Comparison of ENCODE assay signal across 9 mouse cellular contexts in the genomic region with DNA sequence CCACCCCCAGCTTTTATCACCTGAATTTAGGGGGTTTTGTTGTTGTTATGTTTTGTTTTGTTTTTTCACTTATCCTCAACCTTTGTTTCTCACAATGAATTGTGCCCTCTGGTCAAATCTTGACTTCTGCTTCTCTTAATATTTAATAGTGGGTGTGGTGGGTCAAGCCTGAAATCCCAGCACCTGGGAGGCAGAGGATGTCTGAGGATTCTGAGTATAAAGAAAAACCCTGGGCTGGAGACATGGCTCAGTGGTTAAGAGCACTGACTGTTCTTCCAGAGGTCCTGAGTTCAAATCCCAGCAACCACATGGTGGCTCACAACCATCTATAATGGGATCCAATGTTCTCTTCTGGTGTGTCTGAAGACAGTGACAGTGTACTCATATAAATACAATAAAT. TPM values are rescaled to one million over a fixed set of nuclear protein-coding genes. Genes with fewer than 3 reads are reported as not detected.
A peak's percentile ranks its signal among the peaks of the same experiment; 100 is the strongest.
DNase-seq lines count a peak whose midpoint lies in the region; ATAC-seq and TF ChIP-seq lines count a peak whose summit lies in the region.
"Not testable (repeated sequence)": the region's sequence is repeated elsewhere in the genome, so short reads cannot be mapped to it uniquely, and the experiment has no call there.
"Had no signal": no experiment of that assay in that cellular context is flagged by ENCODE, and none has a peak within 500 bp of the region (broad histone marks: within the 10 kb centered on the region; RNA-seq: fewer than 3 reads in every experiment).

No protein-coding gene starts in this region.

- peaks cover 0 to 28% of the 10 kb centered on the region in 2 experiments; a peak in 2 of 4 replicates for H3K4me1 ChIP-seq in MEL (ENCODE audit: control insufficient read depth in 1 of 2, insufficient read depth in 2 of 2, low read length in 2 of 2)
- H3K4me1 ChIP-seq in embryonic facial prominence, embryonic 15.5 days, result peaks cover 21% of the 10 kb centered on the region
- peaks cover 16% of the 10 kb centered on the region for H3K4me1 ChIP-seq in heart, embryonic 10.5 days
- peaks cover 13% of the 10 kb centered on the region; the same call in 1 of the 2 replicates for H3K4me1 ChIP-seq in hindbrain, postnatal 0 days (ENCODE audit: insufficient read depth, low read length)
- H3K4me1 ChIP-seq in kidney, postnatal 0 days (replicated peaks; ENCODE audit: insufficient read depth, low read length), result peaks cover 13% of the 10 kb centered on the region; the same call in 1 of the 2 replicates
- H3K4me1 ChIP-seq in liver, embryonic 14.5 days (replicated peaks; ENCODE audit: control insufficient read depth in 2 of 2, insufficient read depth in 2 of 2, low read length in 1 of 2), result peaks cover 21 to 23% of the 10 kb centered on the region in 2 experiments
- peaks cover 20% of the 10 kb centered on the region for H3K4me1 ChIP-seq in midbrain, embryonic 10.5 days
- peaks cover 12% of the 10 kb centered on the region; the same call in 1 of the 2 replicates for H3K4me1 ChIP-seq in stomach, embryonic 14.5 days (ENCODE audit: control insufficient read depth, insufficient read depth, low read length)

- peak overlapping the region; percentile 89 for H3K9ac ChIP-seq in MEL (ENCODE audit: control insufficient read depth, low read depth, low read length, poor library complexity, severe bottlenecking)
- not testable (repeated sequence) for H3K9ac ChIP-seq in embryonic facial prominence, embryonic 15.5 days; hindbrain, postnatal 0 days (replicated peaks; ENCODE audit: low read length); kidney, postnatal 0 days (ENCODE audit: low read depth, low read length); stomach, embryonic 14.5 days (replicated peaks; ENCODE audit: low read depth, low read length)
- H3K9ac ChIP-seq in liver, embryonic 14.5 days (replicated peaks), result peak overlapping the region; percentile 81

- H3K79me2 ChIP-seq in MEL (ENCODE audit: control insufficient read depth, insufficient read depth, low read length, poor library complexity), result peaks cover 31% of the 10 kb centered on the region

- not testable (repeated sequence) for H3K9me3 ChIP-seq in MEL (replicated peaks; ENCODE audit: insufficient read depth, low read length); embryonic facial prominence, embryonic 15.5 days (replicated peaks); heart, embryonic 10.5 days; hindbrain, postnatal 0 days (ENCODE audit: low read length); kidney, postnatal 0 days (replicated peaks; ENCODE audit: low read length); liver, embryonic 14.5 days (ENCODE audit: control insufficient read depth, low read length); midbrain, embryonic 10.5 days (replicated peaks); stomach, embryonic 14.5 days (ENCODE audit: control insufficient read depth, low read depth, low read length)

- H3K36me3 ChIP-seq in MEL (ENCODE audit: control insufficient read depth in 1 of 2, insufficient read depth in 2 of 2, low read length in 2 of 2), result peaks cover 5 to 28% of the 10 kb centered on the region in 2 experiments
- H3K36me3 ChIP-seq in embryonic facial prominence, embryonic 15.5 days; heart, embryonic 10.5 days; hindbrain, postnatal 0 days (ENCODE audit: insufficient read depth, low read length); kidney, postnatal 0 days (ENCODE audit: insufficient read depth, low read length); liver, embryonic 14.5 days (replicated peaks; ENCODE audit: control insufficient read depth, insufficient read depth, low read depth); stomach, embryonic 14.5 days (ENCODE audit: control insufficient read depth, insufficient read depth, low read length): not testable (repeated sequence)
- peaks cover 19% of the 10 kb centered on the region for H3K36me3 ChIP-seq in midbrain, embryonic 10.5 days

- TF ChIP-seq CTCF in MEL (IDR thresholded peaks at IDR 0.05 in 2 of 3, conservative IDR thresholded peaks at IDR 0.05 in 1 of 3; ENCODE audit: control insufficient read depth in 1 of 3, insufficient read depth in 1 of 3, low read depth in 2 of 3, low read length in 3 of 3, poor library complexity in 1 of 3, severe bottlenecking in 1 of 3); hindbrain, postnatal 0 days (IDR thresholded peaks at IDR 0.05; ENCODE audit: low read depth); kidney, postnatal 0 days (IDR thresholded peaks at IDR 0.05; ENCODE audit: low read depth); liver, embryonic 14.5 days (IDR thresholded peaks at IDR 0.05; ENCODE audit: low read depth): not testable (repeated sequence)

- TF ChIP-seq RAD21 in MEL (IDR thresholded peaks at IDR 0.05; ENCODE audit: low read depth, low read length), result not testable (repeated sequence)

- H3K27ac ChIP-seq in MEL (ENCODE audit: control insufficient read depth, low read depth, low read length), result peak overlapping the region; percentile 100
- peak overlapping the region; percentile 99 for H3K27ac ChIP-seq in embryonic facial prominence, embryonic 15.5 days (replicated peaks)
- peak overlapping the region; percentile 99 for H3K27ac ChIP-seq in heart, embryonic 10.5 days
- H3K27ac ChIP-seq in hindbrain, postnatal 0 days, result peak overlapping the region; percentile 96; the same call in 1 of the 2 replicates
- peak overlapping the region; percentile 96 for H3K27ac ChIP-seq in kidney, postnatal 0 days
- H3K27ac ChIP-seq in liver, embryonic 14.5 days, result peak overlapping the region; percentile 94
- H3K27ac ChIP-seq in midbrain, embryonic 10.5 days (replicated peaks), result peak overlapping the region; percentile 99
- H3K27ac ChIP-seq in stomach, embryonic 14.5 days (ENCODE audit: low read length), result peak overlapping the region; percentile 98

- not testable (repeated sequence) for TF ChIP-seq EP300 in MEL (IDR thresholded peaks at IDR 0.05; ENCODE audit: low read depth in 1 of 2, low read length in 2 of 2); liver, embryonic 14.5 days (IDR thresholded peaks at IDR 0.05; ENCODE audit: low read depth)

- peak overlapping the region in 1 of 2 experiments; percentile 63; a peak in 3 of 4 replicates for H3K4me3 ChIP-seq in MEL (ENCODE audit: control insufficient read depth in 1 of 2, insufficient read depth in 1 of 2, low read depth in 2 of 2, low read length in 2 of 2)
- not testable (repeated sequence) for H3K4me3 ChIP-seq in embryonic facial prominence, embryonic 15.5 days (replicated peaks); heart, embryonic 10.5 days; hindbrain, postnatal 0 days (ENCODE audit: low read length); kidney, postnatal 0 days (replicated peaks; ENCODE audit: low read depth, low read length); midbrain, embryonic 10.5 days; stomach, embryonic 14.5 days (ENCODE audit: low read depth, low read length)
- peak overlapping the region; percentile 18 to 72; a peak in 2 of 4 replicates for H3K4me3 ChIP-seq in liver, embryonic 14.5 days (ENCODE audit: insufficient read depth in 1 of 2, low read depth in 2 of 2, low read length in 2 of 2)

- not testable (repeated sequence) for ATAC-seq in embryonic facial prominence, embryonic 15.5 days (ENCODE audit: insufficient number of reproducible peaks, low FRiP score, low TSS enrichment, low read depth); hindbrain, postnatal 0 days; kidney, postnatal 0 days (replicated peaks; ENCODE audit: low FRiP score, low read depth); liver, embryonic 14.5 days (ENCODE audit: insufficient read depth); stomach, embryonic 14.5 days (ENCODE audit: insufficient number of reproducible peaks, insufficient read depth, low FRiP score, low read depth)

- not testable (repeated sequence) for H3K4me2 ChIP-seq in embryonic facial prominence, embryonic 15.5 days (replicated peaks); hindbrain, postnatal 0 days (ENCODE audit: low read depth, low read length); kidney, postnatal 0 days (ENCODE audit: low read length); stomach, embryonic 14.5 days (replicated peaks; ENCODE audit: low read depth, low read length)
- H3K4me2 ChIP-seq in liver, embryonic 14.5 days (ENCODE audit: low read depth), result peak overlapping the region; percentile 96

- TF ChIP-seq POLR2A in MEL (IDR thresholded peaks at IDR 0.05; ENCODE audit: control insufficient read depth in 1 of 2, insufficient read depth in 1 of 2, low read depth in 1 of 2, low read length in 2 of 2, poor library complexity in 1 of 2), result not testable (repeated sequence)

- not testable (repeated sequence) for H3K27me3 ChIP-seq in MEL (ENCODE audit: control insufficient read depth in 1 of 2, insufficient read depth in 2 of 2, low read length in 2 of 2); embryonic facial prominence, embryonic 15.5 days; hindbrain, postnatal 0 days (ENCODE audit: insufficient read depth, low read length); kidney, postnatal 0 days (ENCODE audit: insufficient read depth, low read length); liver, embryonic 14.5 days (ENCODE audit: control insufficient read depth, insufficient read depth, low read length); midbrain, embryonic 10.5 days (ENCODE audit: low read depth, poor library complexity, severe bottlenecking); stomach, embryonic 14.5 days (ENCODE audit: control insufficient read depth, insufficient read depth, low read length)
- peaks cover 12% of the 10 kb centered on the region; the same call in 1 of the 2 replicates for H3K27me3 ChIP-seq in heart, embryonic 10.5 days (ENCODE audit: insufficient read depth, poor library complexity, severe bottlenecking)

- not testable (repeated sequence) for DNase-seq in MEL (ENCODE audit: low read depth, low spot score); heart, embryonic 10.5 days (ENCODE audit: low spot score); hindbrain, postnatal 0 days (ENCODE audit: low spot score); kidney, postnatal 0 days (ENCODE audit: low spot score); liver, embryonic 14.5 days (ENCODE audit: low read depth in 3 of 3, low spot score in 3 of 3); midbrain, embryonic 10.5 days (ENCODE audit: low spot score)

RNA-seq across cellular contexts. Expression of a gene that starts 1.6 kb away (rescaled TPM):
- 26.9 and 29.4 TPM in 2 replicates for total RNA-seq in MEL (2012; rRNA removed)
- 100 to 1,000 TPM; 138 to 285 TPM for polyA plus RNA-seq in MEL (2012; ENCODE audit: insufficient read depth in 1 of 2, insufficient read length in 2 of 2, low read depth in 1 of 2, low replicate concordance in 2 of 2, missing spikeins in 1 of 2)
- 202 and 213 TPM in 2 replicates for polyA plus RNA-seq in embryonic facial prominence, embryonic 15.5 days (2015; fragmentation: Nextera tagmentation; extraction: Ambion mirVana)
- polyA plus RNA-seq in heart, embryonic 10.5 days (2016; fragmentation: Nextera tagmentation; extraction: Ambion mirVana), result 162 and 193 TPM in 2 replicates
- total RNA-seq in hindbrain, postnatal 0 days (2014; rRNA removed), result 20.8 and 21.2 TPM in 2 replicates
- polyA plus RNA-seq in hindbrain, postnatal 0 days (2015; fragmentation: Nextera tagmentation; extraction: Ambion mirVana), result 173 and 174 TPM in 2 replicates
- 183 and 203 TPM in 2 replicates for polyA plus RNA-seq in kidney, postnatal 0 days (2015; fragmentation: Nextera tagmentation; extraction: Ambion mirVana)
- 26.7 and 43.6 TPM in 2 replicates for polyA plus RNA-seq in liver, embryonic 14.5 days (2012; rRNA removed)
- 94.8 and 99.4 TPM in 2 replicates for polyA plus RNA-seq in liver, embryonic 14.5 days (2014; fragmentation: Nextera tagmentation; extraction: Ambion mirVana)
- 222 and 230 TPM in 2 replicates for polyA plus RNA-seq in midbrain, embryonic 10.5 days (2016; fragmentation: Nextera tagmentation; extraction: Ambion mirVana)
- polyA plus RNA-seq in stomach, embryonic 14.5 days (2014; fragmentation: Nextera tagmentation; extraction: Ambion mirVana), result 250 and 259 TPM in 2 replicates

RNA-seq across cellular contexts. Expression of a gene that starts 43.3 kb away (rescaled TPM):
- 0.08 TPM in 1 of 2 replicates, not detected in the other for total RNA-seq in MEL (2012; rRNA removed)
- under 1 TPM in 1 of 2 experiments, not detected in 1; 0.22 TPM for polyA plus RNA-seq in MEL (2012; ENCODE audit: insufficient read depth in 1 of 2, insufficient read length in 2 of 2, low read depth in 1 of 2, low replicate concordance in 2 of 2, missing spikeins in 1 of 2)
- polyA plus RNA-seq in embryonic facial prominence, embryonic 15.5 days (2015; fragmentation: Nextera tagmentation; extraction: Ambion mirVana), result 3.5 and 7.3 TPM in 2 replicates
- 0.46 and 1.2 TPM in 2 replicates for polyA plus RNA-seq in heart, embryonic 10.5 days (2016; fragmentation: Nextera tagmentation; extraction: Ambion mirVana)
- total RNA-seq in hindbrain, postnatal 0 days (2014; rRNA removed), result 0.75 and 6.9 TPM in 2 replicates
- 1.5 and 2.1 TPM in 2 replicates for polyA plus RNA-seq in hindbrain, postnatal 0 days (2015; fragmentation: Nextera tagmentation; extraction: Ambion mirVana)
- polyA plus RNA-seq in kidney, postnatal 0 days (2015; fragmentation: Nextera tagmentation; extraction: Ambion mirVana), result 2.0 and 2.6 TPM in 2 replicates
- polyA plus RNA-seq in liver, embryonic 14.5 days (2012; rRNA removed), result 0.04 and 0.08 TPM in 2 replicates
- polyA plus RNA-seq in liver, embryonic 14.5 days (2014; fragmentation: Nextera tagmentation; extraction: Ambion mirVana), result 0.06 TPM in 1 of 2 replicates, not detected in the other
- polyA plus RNA-seq in midbrain, embryonic 10.5 days (2016; fragmentation: Nextera tagmentation; extraction: Ambion mirVana), result 0.36 and 0.57 TPM in 2 replicates
- 21.1 and 23.4 TPM in 2 replicates for polyA plus RNA-seq in stomach, embryonic 14.5 days (2014; fragmentation: Nextera tagmentation; extraction: Ambion mirVana)
- polyA plus RNA-seq: hindbrain, embryonic 11.5 days had no signal
